Mouse (Mus musculus): ENCODE data around the gene Klc1.

DNA sequence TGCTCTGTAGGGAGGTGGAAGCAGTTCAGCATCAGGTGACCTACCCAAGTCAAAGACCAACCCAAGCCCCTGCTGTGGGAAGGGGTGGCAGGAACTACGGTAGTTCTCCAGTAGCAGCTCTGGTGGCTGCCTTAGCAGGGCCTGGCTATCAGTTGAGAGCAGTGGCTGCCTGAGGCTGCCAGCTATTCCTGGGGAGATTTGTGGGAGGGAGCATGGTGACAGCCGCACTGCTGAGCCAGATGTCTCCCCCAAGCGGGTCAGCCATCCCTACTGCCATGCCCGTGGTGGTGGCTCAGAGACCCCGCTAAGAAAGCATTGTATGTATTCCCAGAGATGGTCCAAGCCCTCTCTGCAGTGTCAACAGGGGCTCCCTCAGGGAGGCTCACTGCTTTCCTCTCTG is 74.0 kb downstream of the Klc1 start:
- TF ChIP-seq CHD2 (IDR thresholded peaks at IDR 0.05; ENCODE audit: low read depth, low read length): no peak
- no peak for TF ChIP-seq ZNF384 (IDR thresholded peaks at IDR 0.05; ENCODE audit: low read depth, low read length)
